11 mouse cellular contexts compared by ENCODE assay signal in the genomic region with DNA sequence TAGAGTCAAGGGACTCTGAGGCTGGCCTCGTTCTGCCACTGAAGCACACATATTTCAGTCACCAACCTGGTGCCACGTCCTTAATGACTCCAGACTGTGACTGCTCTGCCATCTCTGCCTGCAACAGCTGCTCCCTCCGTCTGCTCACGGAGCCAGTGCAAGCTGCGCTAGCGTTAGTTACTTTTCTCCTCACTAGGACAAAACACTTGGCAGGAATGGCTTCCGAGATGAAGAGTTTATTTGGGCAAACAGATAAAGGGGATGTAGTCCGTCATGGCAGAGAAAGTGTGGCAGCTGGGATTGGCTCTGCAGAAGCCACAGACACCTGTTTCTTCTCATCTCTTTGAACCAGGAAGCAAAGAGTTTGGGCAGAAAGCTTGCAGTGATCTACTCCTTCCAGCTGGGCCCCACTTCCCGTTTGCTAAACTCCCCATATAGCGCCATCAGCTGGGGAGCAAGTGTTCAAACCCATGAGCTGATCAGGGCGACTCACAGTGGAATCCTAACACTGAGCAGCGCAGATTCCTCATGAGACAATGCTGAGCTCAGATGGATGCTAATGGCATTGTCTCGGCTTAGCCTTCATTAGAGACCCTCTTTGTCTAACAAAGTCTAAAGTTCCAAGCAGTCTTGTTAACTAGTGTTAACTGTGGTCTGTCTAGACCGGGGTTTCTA.
DNase-seq lines count a peak whose midpoint lies in the region; ATAC-seq and TF ChIP-seq lines count a peak whose summit lies in the region.
"Had no signal": no experiment of that assay in that cellular context is flagged by ENCODE, and none has a peak within 500 bp of the region (broad histone marks: within the 10 kb centered on the region; RNA-seq: fewer than 3 reads in every experiment).

No protein-coding gene starts in this region.

- no peak overlapping the region for H3K4me3 ChIP-seq in midbrain, embryonic 10.5 days
- H3K4me3 ChIP-seq in midbrain, postnatal 0 days (ENCODE audit: low read depth, low read length), result no peak overlapping the region
- H3K4me3 ChIP-seq in ES-E14 (ENCODE audit: insufficient read depth in 1 of 2, low read depth in 1 of 2, low read length in 2 of 2, poor library complexity in 1 of 2, severe bottlenecking in 1 of 2), result no peak overlapping the region; a peak in 2 of 4 replicates
- H3K4me3 ChIP-seq in hindbrain, embryonic 14.5 days (replicated peaks; ENCODE audit: low read length), result no peak overlapping the region
- H3K4me3 ChIP-seq: heart, embryonic 13.5 days had no signal

- no peak for DNase-seq in midbrain, embryonic 10.5 days (ENCODE audit: low spot score)
- DNase-seq in midbrain, postnatal 0 days (ENCODE audit: low spot score), result no peak
- DNase-seq in ES-E14 (ENCODE audit: low read depth, low spot score), result peak; percentile 27
- DNase-seq in spleen, postnatal 36 days (ENCODE audit: low spot score in 2 of 2), result peak; percentile 34 to 54
- no peak for DNase-seq in hindbrain, embryonic 14.5 days (ENCODE audit: low spot score)
- no peak for DNase-seq in kidney, adult 11 months
- DNase-seq: cerebellum, adult 11-12 months; kidney, adult 18-20 months; left cerebral cortex, postnatal 4 days had no signal

- WGBS in midbrain, embryonic 10.5 days, result 84% methylated on average over 14 of the region's 14 CpGs
- WGBS in midbrain, postnatal 0 days, result 73% methylated on average over 14 of the region's 14 CpGs
- 72% methylated on average over 14 of the region's 14 CpGs for WGBS in hindbrain, embryonic 14.5 days

- H3K27me3 ChIP-seq in midbrain, embryonic 10.5 days (ENCODE audit: low read depth, poor library complexity, severe bottlenecking), result no peaks in the 10 kb centered on the region
- no peaks in the 10 kb centered on the region for H3K27me3 ChIP-seq in midbrain, postnatal 0 days (ENCODE audit: insufficient read depth, low read length)
- H3K27me3 ChIP-seq in hindbrain, embryonic 14.5 days (ENCODE audit: control insufficient read depth, insufficient read depth, low read length), result no peaks in the 10 kb centered on the region

- no peak for ATAC-seq in midbrain, postnatal 0 days (ENCODE audit: low FRiP score)
- ATAC-seq in granulocyte monocyte progenitor cell, adult 5-6 weeks (replicated peaks; ENCODE audit: poor library complexity, severe bottlenecking), result peak; percentile 69
- ATAC-seq in hindbrain, embryonic 14.5 days (ENCODE audit: low FRiP score), result no peak

- TF ChIP-seq CTCF in midbrain, postnatal 0 days (IDR thresholded peaks at IDR 0.05), result no peak

- no peaks in the 10 kb centered on the region for H3K36me3 ChIP-seq in midbrain, embryonic 10.5 days
- no peaks in the 10 kb centered on the region for H3K36me3 ChIP-seq in midbrain, postnatal 0 days (ENCODE audit: insufficient read depth, low read length)
- no peaks in the 10 kb centered on the region for H3K36me3 ChIP-seq in ES-E14 (ENCODE audit: control insufficient read depth, insufficient read depth, low read length, poor library complexity, severe bottlenecking)
- H3K36me3 ChIP-seq in hindbrain, embryonic 14.5 days (replicated peaks; ENCODE audit: control insufficient read depth, insufficient read depth), result no peaks in the 10 kb centered on the region
- H3K36me3 ChIP-seq: heart, embryonic 13.5 days had no signal

- in situ Hi-C loops in ES-E14 (cut with MboI; ENCODE audit: low sequenced_read_pairs in 2 of 2, unreplicated experiment in 2 of 2), result no loop called here

- H3K9ac ChIP-seq in midbrain, postnatal 0 days (replicated peaks; ENCODE audit: low read length, poor library complexity, severe bottlenecking), result no peak overlapping the region
- peak overlapping the region; percentile 22; the same call in 1 of the 2 replicates for H3K9ac ChIP-seq in ES-E14 (ENCODE audit: insufficient read depth, low read depth, low read length, poor library complexity, severe bottlenecking)
- no peak overlapping the region for H3K9ac ChIP-seq in hindbrain, embryonic 14.5 days
- H3K9ac ChIP-seq: heart, embryonic 13.5 days had no signal

- H3K4me2 ChIP-seq in midbrain, postnatal 0 days (ENCODE audit: low read depth, low read length, poor library complexity, severe bottlenecking), result no peak overlapping the region
- H3K4me2 ChIP-seq in hindbrain, embryonic 14.5 days (replicated peaks), result no peak overlapping the region
- H3K4me2 ChIP-seq: heart, embryonic 13.5 days had no signal

- H3K9me3 ChIP-seq in midbrain, embryonic 10.5 days (replicated peaks), result 0 out of 2 replicates have a peak, but pooled peaks cover 2% of the 10 kb centered on the region
- H3K9me3 ChIP-seq in midbrain, postnatal 0 days (ENCODE audit: low read length), result no peaks in the 10 kb centered on the region
- H3K9me3 ChIP-seq in ES-E14 (ENCODE audit: control insufficient read depth, insufficient read depth, low read depth, low read length), result no peaks in the 10 kb centered on the region
- H3K9me3 ChIP-seq in hindbrain, embryonic 14.5 days (ENCODE audit: control insufficient read depth, low read length), result no peaks in the 10 kb centered on the region
- H3K9me3 ChIP-seq: heart, embryonic 13.5 days had no signal

- H3K4me1 ChIP-seq in midbrain, embryonic 10.5 days, result peaks cover 23% of the 10 kb centered on the region
- H3K4me1 ChIP-seq in midbrain, postnatal 0 days (ENCODE audit: insufficient read depth, low read length), result 0 out of 2 replicates have a peak, but pooled peaks cover 2% of the 10 kb centered on the region
- peaks cover 0 to 14% of the 10 kb centered on the region in 2 experiments; a peak in 2 of 4 replicates for H3K4me1 ChIP-seq in ES-E14 (ENCODE audit: control insufficient read depth in 2 of 2, insufficient read depth in 2 of 2, low read length in 2 of 2, poor library complexity in 1 of 2)
- H3K4me1 ChIP-seq in hindbrain, embryonic 14.5 days (replicated peaks; ENCODE audit: control insufficient read depth, insufficient read depth, low read length), result 0 out of 2 replicates have a peak, but pooled peaks cover 8% of the 10 kb centered on the region

- peak overlapping the region; percentile 55 for H3K27ac ChIP-seq in midbrain, embryonic 10.5 days (replicated peaks)
- H3K27ac ChIP-seq in midbrain, postnatal 0 days (ENCODE audit: low read depth, low read length), result no peak overlapping the region
- H3K27ac ChIP-seq in ES-E14 (ENCODE audit: insufficient read depth, low read depth, low read length, poor library complexity, severe bottlenecking), result peak overlapping the region; percentile 27; the same call in 1 of the 2 replicates
- H3K27ac ChIP-seq in hindbrain, embryonic 14.5 days, result no peak overlapping the region
- H3K27ac ChIP-seq: heart, embryonic 13.5 days had no signal

TF ChIP-seq in ES-E14, 5 proteins besides CTCF, POLR2A, EP300 and RAD21:
- TF ChIP-seq ZC3H11A (IDR thresholded peaks at IDR 0.05; ENCODE audit: borderline replicate concordance, low read depth, low read length), result no peak
- no peak for TF ChIP-seq ZNF384 (IDR thresholded peaks at IDR 0.05; ENCODE audit: low read depth, low read length)
- TF ChIP-seq HCFC1 (IDR thresholded peaks at IDR 0.05; ENCODE audit: borderline replicate concordance, insufficient read depth, low read length), result no peak
- TF ChIP-seq MAFK (IDR thresholded peaks at IDR 0.05; ENCODE audit: insufficient read depth, low read depth, low read length), result no peak
- TF ChIP-seq CHD2 (IDR thresholded peaks at IDR 0.05; ENCODE audit: low read depth, low read length), result no peak

Comparison
In these comparisons a context has a peak if more than half of its experiments do, and no peak if none do; other contexts are left out.
1. H3K27ac ChIP-seq: peak in midbrain, embryonic 10.5 days (single experiment) and ES-E14 (single experiment); none in midbrain, postnatal 0 days (single experiment) and hindbrain, embryonic 14.5 days (single experiment).
2. DNase-seq: peak in ES-E14 (single experiment) and spleen, postnatal 36 days (2 of 2); none in midbrain, embryonic 10.5 days (single experiment), midbrain, postnatal 0 days (single experiment), hindbrain, embryonic 14.5 days (single experiment) and kidney, adult 11 months (single experiment).